Mouse (Mus musculus) E14TG2a.4 (cell line): ENCODE results near the gene Gm20388.

Source experiments
- H3K27me3 ChIP-seq: 2 replicates; pipeline ENCODE4 v1.6.1; 2014; ENCODE audit warnings: low read length, control low read depth; ENCODE audit not compliant: insufficient read depth
- H3K36me3 ChIP-seq: 2 replicates; pipeline ENCODE4 v1.6.1; 2014; ENCODE audit warnings: low read length, control low read depth; ENCODE audit not compliant: insufficient read depth
- H3K4me1 ChIP-seq: replicated peaks from 2 replicates; pipeline ENCODE4 v1.6.1; 2014; ENCODE audit warnings: low read depth, low read length, control low read depth
- H3K4me3 ChIP-seq: replicated peaks from 2 replicates; pipeline ENCODE4 v1.5.1; 2014; ENCODE audit warnings: mild to moderate bottlenecking, low read length
- H3K9me3 ChIP-seq: 2 replicates; pipeline ENCODE4 v1.6.1; 2014; ENCODE audit warnings: low read length, control low read depth
- CTCF ChIP-seq: conservative IDR thresholded peaks from 2 replicates; pipeline ENCODE4 v1.5.1; 2014; ENCODE audit warnings: low read length
- NANOG ChIP-seq: IDR thresholded peaks from 2 replicates; pipeline ENCODE4 v1.6.1; 2014; ENCODE audit warnings: borderline replicate concordance, low read length, mixed read lengths
- POU5F1 ChIP-seq: IDR thresholded peaks from 2 replicates; pipeline ENCODE4 v1.6.1; 2014; ENCODE audit warnings: low read length, borderline replicate concordance

Gene Gm20388

GRCm38 (mm10) chr8:121949941-121950748, 2039.5 kb downstream of the Gm20388 start:
- Histone ChIP-seq H3K4me3 (peak overlapping the region; percentile 98), H3K9me3 (no peaks in the 10 kb centered on the region), H3K4me1 (peaks cover 69% of the 10 kb centered on the region), H3K36me3 (peaks cover 32% of the 10 kb centered on the region), H3K27me3 (no peaks in the 10 kb centered on the region)
- TF ChIP-seq POU5F1 (0 out of 2 replicates have a peak, but pooled peaks have one; percentile 19), CTCF (no peak), NANOG (0 out of 2 replicates have a peak, but pooled peaks have one; percentile 17)

- H3K4me3 ChIP-seq: peak overlapping the region; percentile 98
- TF ChIP-seq NANOG: no peak
- TF ChIP-seq CTCF: no peak
- TF ChIP-seq POU5F1: no peak
- H3K36me3 ChIP-seq: peaks cover 40% of the 10 kb centered on the region
- peaks cover 77% of the 10 kb centered on the region for H3K4me1 ChIP-seq
- H3K27me3 ChIP-seq: no peaks in the 10 kb centered on the region
- H3K9me3 ChIP-seq: no peaks in the 10 kb centered on the region
Measured at GRCm38 (mm10) chr8:121950749-121951655, 2040.4 kb downstream of the Gm20388 start.

DNA sequence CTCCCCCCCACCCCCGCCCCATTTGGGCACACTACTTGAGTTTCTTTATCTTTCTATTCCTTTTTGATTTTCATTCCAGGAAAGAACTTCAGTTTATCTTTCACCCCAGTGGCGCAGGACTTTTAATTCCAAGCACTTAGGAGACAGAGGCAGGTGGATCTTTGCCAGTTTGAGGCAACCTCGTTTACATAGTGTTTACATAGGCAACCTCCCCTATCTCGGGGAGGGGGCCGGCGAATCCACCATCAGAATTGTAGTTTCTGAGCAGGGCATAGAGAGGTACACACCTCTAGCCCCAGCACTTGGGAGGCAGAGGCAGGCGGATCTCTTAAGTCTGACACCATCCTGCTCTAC, 2041.0 kb downstream of the Gm20388 start:
- TF ChIP-seq NANOG (no peak), CTCF (no peak), POU5F1 (no peak)
- Histone ChIP-seq H3K36me3 (peaks cover 47% of the 10 kb centered on the region), H3K4me1 (peaks cover 79% of the 10 kb centered on the region), H3K4me3 (peak overlapping the region; percentile 98), H3K27me3 (no peaks in the 10 kb centered on the region), H3K9me3 (no peaks in the 10 kb centered on the region)

DNA sequence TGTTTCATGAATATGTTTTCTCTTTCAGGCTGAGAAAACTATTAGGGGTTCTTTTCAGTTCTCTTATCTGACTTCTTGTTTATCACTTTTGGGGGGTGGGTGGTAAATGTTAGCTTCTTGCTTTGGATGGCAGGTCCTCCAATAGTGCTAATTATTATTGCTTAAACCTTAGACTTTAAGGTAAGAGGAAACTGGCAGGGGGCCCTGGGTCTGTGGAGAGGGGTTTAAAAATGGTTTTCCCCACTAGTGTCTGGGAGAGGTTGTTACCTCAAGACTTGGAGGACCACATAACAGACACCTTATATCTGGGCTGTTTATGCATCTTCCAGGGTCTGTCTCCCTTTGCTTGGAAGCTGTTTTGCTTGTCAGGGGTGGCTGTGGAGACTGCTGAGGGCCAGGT, 2041.5 kb downstream of the Gm20388 start:
- Histone ChIP-seq H3K4me3 (peak overlapping the region; percentile 98), H3K36me3 (peaks cover 51% of the 10 kb centered on the region), H3K27me3 (no peaks in the 10 kb centered on the region), H3K4me1 (peaks cover 79% of the 10 kb centered on the region), H3K9me3 (no peaks in the 10 kb centered on the region)
- TF ChIP-seq POU5F1: no peak

DNA sequence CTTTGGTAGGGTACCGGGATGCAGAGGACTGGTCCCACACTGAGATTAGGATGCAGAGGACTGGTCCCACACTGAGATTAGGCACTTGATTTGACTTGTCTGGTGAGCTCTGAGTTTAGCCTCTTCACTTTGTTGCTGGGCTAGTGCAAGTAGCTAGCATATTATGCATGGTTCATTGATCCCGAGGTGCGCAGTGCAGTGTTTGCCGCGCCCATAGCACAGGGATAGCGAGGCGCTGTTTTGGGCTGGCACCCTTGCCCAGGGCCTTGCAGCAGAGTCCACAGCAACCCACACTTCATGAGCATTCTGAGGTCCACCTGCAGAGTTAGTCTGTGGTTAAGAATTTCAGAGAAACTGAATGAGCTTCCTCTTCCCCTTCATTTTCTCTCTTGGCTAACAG, 2042.2 kb downstream of the Gm20388 start:
- H3K4me1 ChIP-seq: peaks cover 79% of the 10 kb centered on the region
- H3K36me3 ChIP-seq: peaks cover 58% of the 10 kb centered on the region
- no peaks in the 10 kb centered on the region for H3K27me3 ChIP-seq
- TF ChIP-seq CTCF: no peak
- H3K9me3 ChIP-seq: no peaks in the 10 kb centered on the region
- peak overlapping the region; percentile 98 for H3K4me3 ChIP-seq

GRCm38 (mm10) chr8:121953821-121954545, 2043.3 kb downstream of the Gm20388 start:
- Histone ChIP-seq H3K9me3 (no peaks in the 10 kb centered on the region), H3K4me1 (peaks cover 75% of the 10 kb centered on the region), H3K27me3 (no peaks in the 10 kb centered on the region), H3K36me3 (peaks cover 66% of the 10 kb centered on the region), H3K4me3 (no peak overlapping the region)
- TF ChIP-seq NANOG (no peak), CTCF (no peak), POU5F1 (no peak)

GRCm38 (mm10) chr8:121954981-121955555, 2044.4 kb downstream of the Gm20388 start:
- peaks cover 71% of the 10 kb centered on the region for H3K4me1 ChIP-seq
- H3K9me3 ChIP-seq: no peaks in the 10 kb centered on the region
- H3K36me3 ChIP-seq: peaks cover 71% of the 10 kb centered on the region
- no peak overlapping the region for H3K4me3 ChIP-seq
- no peaks in the 10 kb centered on the region for H3K27me3 ChIP-seq
- TF ChIP-seq NANOG: no peak
- TF ChIP-seq CTCF: no peak
- no peak for TF ChIP-seq POU5F1

- H3K4me1 ChIP-seq: peaks cover 79% of the 10 kb centered on the region
- H3K4me3 ChIP-seq: no peak overlapping the region
- H3K27me3 ChIP-seq: no peaks in the 10 kb centered on the region
- H3K9me3 ChIP-seq: no peaks in the 10 kb centered on the region
- peaks cover 79% of the 10 kb centered on the region for H3K36me3 ChIP-seq
- TF ChIP-seq CTCF (no peak), POU5F1 (no peak), NANOG (no peak)
Measured at GRCm38 (mm10) chr8:121955825-121956500, 2045.3 kb downstream of the Gm20388 start.
